Mouse (Mus musculus): ENCODE results near the gene Cct3. TPM values are rescaled to one million over a fixed set of nuclear protein-coding genes. Genes with fewer than 3 reads are reported as not detected.

Gene Cct3
- polyA plus RNA-seq, 1 experiment: 205 TPM

DNA sequence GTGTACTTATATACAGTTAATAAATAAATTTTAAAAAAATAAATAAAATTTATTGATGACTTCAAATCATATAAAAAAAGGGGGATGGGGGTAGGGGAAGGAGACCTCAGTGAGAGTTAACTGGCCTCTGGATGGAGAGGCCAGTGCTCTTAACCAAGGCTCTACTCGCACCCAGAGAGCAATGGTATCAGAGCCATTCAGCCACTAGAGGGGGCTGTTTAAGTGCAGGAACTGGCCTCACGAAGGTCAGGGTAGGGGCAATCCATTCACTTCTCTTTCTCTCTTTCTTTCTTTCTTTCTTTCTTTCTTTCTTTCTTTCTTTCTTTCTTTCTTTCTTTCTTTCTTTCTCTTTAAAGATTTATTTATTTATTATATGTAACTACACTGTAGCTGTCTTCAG is 34.4 kb downstream of the Cct3 start:
- TF ChIP-seq POLR2A (IDR thresholded peaks at IDR 0.05; ENCODE audit: control insufficient read depth, extremely low read depth, insufficient read depth, low read length, poor library complexity) (no peak), CTCF (IDR thresholded peaks at IDR 0.05; ENCODE audit: borderline replicate concordance, control insufficient read depth, extremely low read depth, insufficient read depth, low read length, poor library complexity) (no peak; the same call in 1 of the 2 replicates)
- peaks cover 2% of the 10 kb centered on the region for H3K4me1 ChIP-seq (replicated peaks; ENCODE audit: control insufficient read depth, insufficient read depth, low read length)
- H3K27ac ChIP-seq (ENCODE audit: control insufficient read depth, insufficient read depth, low read length): no peak overlapping the region
- H3K4me3 ChIP-seq (ENCODE audit: control insufficient read depth, insufficient read depth, low read length): no peak overlapping the region
- WGBS: 13% methylated on average over 2 of the region's 2 CpGs
- H3K27me3 ChIP-seq (ENCODE audit: control insufficient read depth, insufficient read depth, low read length): no peaks in the 10 kb centered on the region
- DNase-seq: peak; percentile 65
- H3K36me3 ChIP-seq (ENCODE audit: control insufficient read depth, insufficient read depth, low read length): 0 out of 2 replicates have a peak, but pooled peaks cover 9% of the 10 kb centered on the region

GRCm38 (mm10) chr3:88334029-88334658 is 37.2 kb downstream of the Cct3 start:
- Histone ChIP-seq H3K4me1 (replicated peaks; ENCODE audit: control insufficient read depth, insufficient read depth, low read length) (peaks cover 10% of the 10 kb centered on the region), H3K4me3 (ENCODE audit: control insufficient read depth, insufficient read depth, low read length) (no peak overlapping the region), H3K27me3 (ENCODE audit: control insufficient read depth, insufficient read depth, low read length) (no peaks in the 10 kb centered on the region), H3K36me3 (ENCODE audit: control insufficient read depth, insufficient read depth, low read length) (no peaks in the 10 kb centered on the region), H3K27ac (ENCODE audit: control insufficient read depth, insufficient read depth, low read length) (no peak overlapping the region)
- WGBS: 91% methylated on average over 12 of the region's 12 CpGs
- DNase-seq: no peak
- TF ChIP-seq CTCF (IDR thresholded peaks at IDR 0.05; ENCODE audit: borderline replicate concordance, control insufficient read depth, extremely low read depth, insufficient read depth, low read length, poor library complexity) (no peak), POLR2A (IDR thresholded peaks at IDR 0.05; ENCODE audit: control insufficient read depth, extremely low read depth, insufficient read depth, low read length, poor library complexity) (no peak)

DNA sequence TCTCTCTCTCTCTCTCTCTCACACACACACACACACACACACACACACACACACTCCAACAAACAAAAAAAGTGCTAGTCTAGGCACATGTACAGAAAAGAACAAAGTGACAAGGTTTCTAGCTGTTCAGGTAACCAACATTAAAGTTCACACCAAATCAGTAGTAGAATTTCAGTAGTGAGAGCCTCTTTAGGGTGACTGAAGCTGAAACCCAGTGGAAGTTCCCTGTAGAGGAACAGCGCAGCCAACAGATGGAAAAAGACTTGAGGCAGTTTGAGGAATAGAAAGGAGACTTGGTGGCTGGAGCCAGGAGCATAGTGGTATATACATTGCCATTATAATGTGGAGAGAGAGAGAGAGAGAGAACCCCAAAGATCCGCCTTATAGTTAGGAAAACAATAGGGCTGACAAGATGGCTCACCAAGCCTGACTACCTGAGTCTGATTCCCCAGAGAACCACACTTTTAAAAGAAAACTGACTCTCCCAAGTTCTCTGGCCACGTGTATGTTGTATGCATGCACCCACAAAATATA is 38.1 kb downstream of the Cct3 start:
- no peak for DNase-seq
- WGBS: 26% methylated on average over 3 of the region's 3 CpGs
- Histone ChIP-seq H3K27ac (ENCODE audit: control insufficient read depth, insufficient read depth, low read length) (no peak overlapping the region), H3K27me3 (ENCODE audit: control insufficient read depth, insufficient read depth, low read length) (no peaks in the 10 kb centered on the region), H3K4me3 (ENCODE audit: control insufficient read depth, insufficient read depth, low read length) (peak overlapping the region; percentile 90), H3K4me1 (replicated peaks; ENCODE audit: control insufficient read depth, insufficient read depth, low read length) (peaks cover 10% of the 10 kb centered on the region), H3K36me3 (ENCODE audit: control insufficient read depth, insufficient read depth, low read length) (no peaks in the 10 kb centered on the region)
- TF ChIP-seq POLR2A (IDR thresholded peaks at IDR 0.05; ENCODE audit: control insufficient read depth, extremely low read depth, insufficient read depth, low read length, poor library complexity) (no peak), CTCF (IDR thresholded peaks at IDR 0.05; ENCODE audit: borderline replicate concordance, control insufficient read depth, extremely low read depth, insufficient read depth, low read length, poor library complexity) (no peak)

- no peak for DNase-seq
- peak overlapping the region; percentile 77 for H3K27ac ChIP-seq (ENCODE audit: control insufficient read depth, insufficient read depth, low read length)
Observed at GRCm38 (mm10) chr3:88335436-88336053, 38.6 kb downstream of the Cct3 start.

DNA sequence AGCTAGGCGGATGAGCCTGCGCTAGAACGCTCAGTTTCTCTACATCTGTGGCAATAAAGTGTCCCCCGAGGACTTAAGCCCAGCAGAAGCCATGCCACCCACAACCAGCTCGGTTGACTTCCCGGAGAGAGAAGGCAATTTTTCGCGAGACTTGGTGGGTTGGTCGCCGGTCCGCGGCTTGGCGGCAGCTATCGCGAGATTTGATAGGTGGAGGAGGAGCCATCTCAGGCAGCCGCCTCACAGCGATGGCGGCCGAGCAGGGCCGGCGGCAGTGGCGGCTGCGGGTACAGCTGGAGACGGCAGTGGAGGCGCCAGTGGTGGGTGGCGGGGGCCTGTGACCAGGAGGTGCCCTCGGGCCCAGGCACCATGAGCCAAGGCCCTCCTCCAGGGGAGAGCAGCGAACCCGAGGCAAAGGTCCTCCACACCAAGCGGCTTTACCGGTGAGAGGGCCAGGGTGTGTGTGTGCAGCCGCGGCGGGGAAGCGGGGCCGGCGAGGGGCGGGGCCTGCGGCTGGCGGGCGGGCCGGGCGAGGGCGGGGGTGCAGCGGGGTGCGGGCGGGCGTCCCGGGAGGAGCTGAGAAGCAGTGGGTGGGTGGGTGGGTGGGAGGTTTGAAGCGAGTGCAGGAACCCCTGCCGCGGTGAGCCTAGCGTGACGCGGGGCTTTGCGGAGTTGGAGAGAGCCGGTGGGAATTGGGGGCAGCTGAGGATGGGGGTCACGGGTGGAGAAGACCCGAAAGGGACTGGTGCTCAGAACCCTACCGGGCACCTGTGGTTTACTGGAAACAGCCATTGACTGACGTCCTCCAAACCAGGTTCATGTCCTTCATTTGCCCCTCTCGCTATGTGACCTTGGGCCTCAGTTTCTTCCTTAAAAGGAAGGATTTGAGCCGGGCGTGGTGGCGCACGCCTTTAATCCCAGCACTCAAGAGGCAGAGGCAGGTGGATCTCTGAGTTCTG is 39.4 kb downstream of the Cct3 start, which contains the start of the genes Tmem79 and Smg5:
Gene Tmem79, minus strand, starts transcription at position 91 of the 956 bp plus-strand sequence.
Gene Smg5, plus strand, starts transcription at position 203 of the 956 bp plus-strand sequence.
- Histone ChIP-seq H3K27me3 (ENCODE audit: control insufficient read depth, insufficient read depth, low read length) (no peaks in the 10 kb centered on the region), H3K4me3 (ENCODE audit: control insufficient read depth, insufficient read depth, low read length) (peak within 1 kb of the TSS; percentile 90), H3K4me1 (replicated peaks; ENCODE audit: control insufficient read depth, insufficient read depth, low read length) (peaks cover 10% of the 10 kb centered on the region), H3K27ac (ENCODE audit: control insufficient read depth, insufficient read depth, low read length) (peak within 1 kb of the TSS; percentile 77), H3K36me3 (ENCODE audit: control insufficient read depth, insufficient read depth, low read length) (no peaks in the 10 kb centered on the region)
- peak; percentile 97 for DNase-seq
- 1% methylated on average over 61 of the region's 66 CpGs for WGBS
- peak; percentile 96 for TF ChIP-seq POLR2A (IDR thresholded peaks at IDR 0.05; ENCODE audit: control insufficient read depth, extremely low read depth, insufficient read depth, low read length, poor library complexity)
- no peak; the same call in 1 of the 2 replicates for TF ChIP-seq CTCF (IDR thresholded peaks at IDR 0.05; ENCODE audit: borderline replicate concordance, control insufficient read depth, extremely low read depth, insufficient read depth, low read length, poor library complexity)

More at GRCm38 (mm10) chr3:88335436-88336053, 38.6 kb downstream of the Cct3 start:
- no peaks in the 10 kb centered on the region for H3K27me3 ChIP-seq (ENCODE audit: control insufficient read depth, insufficient read depth, low read length)
- TF ChIP-seq CTCF (IDR thresholded peaks at IDR 0.05; ENCODE audit: borderline replicate concordance, control insufficient read depth, extremely low read depth, insufficient read depth, low read length, poor library complexity): no peak
- TF ChIP-seq POLR2A (IDR thresholded peaks at IDR 0.05; ENCODE audit: control insufficient read depth, extremely low read depth, insufficient read depth, low read length, poor library complexity): no peak
- H3K4me1 ChIP-seq (replicated peaks; ENCODE audit: control insufficient read depth, insufficient read depth, low read length): peaks cover 10% of the 10 kb centered on the region
- H3K4me3 ChIP-seq (ENCODE audit: control insufficient read depth, insufficient read depth, low read length): peak overlapping the region; percentile 90
- H3K36me3 ChIP-seq (ENCODE audit: control insufficient read depth, insufficient read depth, low read length): no peaks in the 10 kb centered on the region
- 1% methylated on average over 27 of the region's 27 CpGs for whole genome bisulfite sequencing
